Mouse (Mus musculus) small intestine, adult 2 months (tissue): ENCODE measurements around the gene Agrp.

Source experiments
- CTCF ChIP-seq: fragments of 200-500 bp; IDR thresholded peaks from 2 replicates; pipeline ENCODE4 v1.5.1; 2012; ENCODE audit warnings: low read depth, mild to moderate bottlenecking, control low read depth, inconsistent platforms, low read length, moderate library complexity, mixed read lengths; ENCODE audit not compliant: insufficient replicate concordance, insufficient read length; ENCODE audit errors: extremely low read depth
- POLR2A ChIP-seq: fragments of 200-500 bp; IDR thresholded peaks from 2 replicates; pipeline ENCODE4 v1.6.1; 2012; ENCODE audit warnings: low read depth, mild to moderate bottlenecking, control low read depth, inconsistent platforms, low read length, moderate library complexity

DNA sequence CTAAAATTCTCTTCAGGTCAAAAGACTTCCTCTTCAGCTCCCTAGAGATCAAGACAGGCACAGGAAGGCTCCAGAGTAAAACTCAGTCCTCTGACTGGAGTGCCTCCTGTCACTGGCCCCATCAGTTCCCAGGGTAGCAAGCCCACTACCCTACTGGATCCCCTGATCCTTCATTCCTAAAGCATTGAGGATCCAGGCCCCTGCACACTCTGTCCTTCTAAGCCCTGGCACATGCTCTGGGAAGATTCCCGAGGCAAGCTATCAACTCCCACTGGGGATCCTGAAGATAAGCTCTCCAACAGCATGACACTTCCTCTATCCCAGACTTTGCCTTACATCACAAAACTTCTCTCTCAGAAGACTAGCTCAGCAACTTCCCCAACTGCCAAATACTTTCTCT lies 93.5 kb downstream of the Agrp start:
- TF ChIP-seq CTCF = no peak
- TF ChIP-seq POLR2A = no peak
